Mouse (Mus musculus) testis, adult 2 months (tissue): ENCODE data around the gene Ccnt2.

Experiments used
- CTCF ChIP-seq: fragments of 200-500 bp; IDR thresholded peaks from 2 replicates; pipeline ENCODE4 v1.5.1; 2012; ENCODE audit warnings: low read depth, mild to moderate bottlenecking, inconsistent platforms, low read length, moderate library complexity; ENCODE audit not compliant: control insufficient read depth, insufficient read depth, insufficient replicate concordance
- POLR2A ChIP-seq: fragments of 200-500 bp; IDR thresholded peaks from 2 replicates; pipeline ENCODE4 v1.6.1; 2012; ENCODE audit warnings: low read depth, mild to moderate bottlenecking, inconsistent platforms, low read length, moderate library complexity; ENCODE audit not compliant: control insufficient read depth

DNA sequence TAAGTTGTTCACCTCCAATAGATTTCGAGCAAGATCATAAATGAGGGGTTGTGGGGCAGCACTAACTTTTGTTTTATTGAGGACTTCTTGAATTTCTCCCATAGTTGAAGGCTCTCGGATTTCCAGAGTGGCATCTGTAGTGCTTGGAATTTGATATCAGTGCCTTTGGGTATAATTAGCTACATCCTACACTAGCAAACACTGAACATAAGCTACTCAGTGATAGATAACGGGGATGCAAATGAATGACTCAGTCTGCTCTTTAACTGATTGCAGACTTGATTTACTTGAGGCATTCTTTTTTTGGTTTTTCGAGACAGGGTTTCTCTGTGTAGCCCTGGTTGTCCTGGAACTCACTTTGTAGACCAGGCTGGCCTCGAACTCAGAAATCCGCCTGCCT lies 15.0 kb downstream of the Ccnt2 start:
- TF ChIP-seq CTCF (no peak), POLR2A (no peak)
